Mouse (Mus musculus): ENCODE data around the gene Tjp3. TPM values are rescaled to one million over a fixed set of nuclear protein-coding genes. Genes with fewer than 3 reads are reported as not detected.
A peak's percentile ranks its signal among the peaks of the same experiment; 100 is the strongest.

Gene Tjp3
- polyA plus RNA-seq, 2 experiments, result 0.37 to 0.38 TPM

GRCm38 (mm10) chr10:81319741-81320549, 28.6 kb upstream of the Tjp3 start:
- 1% methylated on average over 38 of the region's 38 CpGs for WGBS (ENCODE audit: insufficient replicate concordance)
- Histone ChIP-seq H3K4me2 (ENCODE audit: low read depth) (peak overlapping the region; percentile 90), H3K4me1 (replicated peaks; ENCODE audit: control insufficient read depth in 2 of 2, insufficient read depth in 2 of 2, low read length in 1 of 2) (peaks cover 11 to 12% of the 10 kb centered on the region in 2 experiments), H3K27me3 (ENCODE audit: control insufficient read depth, insufficient read depth, low read length) (no peaks in the 10 kb centered on the region), H3K36me3 (replicated peaks; ENCODE audit: control insufficient read depth, insufficient read depth, low read depth) (peaks cover 26% of the 10 kb centered on the region), H3K27ac (peak overlapping the region; percentile 84), H3K9ac (replicated peaks) (peak overlapping the region; percentile 67), H3K9me3 (ENCODE audit: control insufficient read depth, low read length) (no peaks in the 10 kb centered on the region), H3K4me3 (ENCODE audit: insufficient read depth in 1 of 2, low read depth in 2 of 2, low read length in 2 of 2) (peak overlapping the region; percentile 73 to 75)
- no peak for TF ChIP-seq CTCF (IDR thresholded peaks at IDR 0.05; ENCODE audit: low read depth)
- no peak for TF ChIP-seq EP300 (IDR thresholded peaks at IDR 0.05; ENCODE audit: low read depth)
- ATAC-seq (ENCODE audit: insufficient read depth) (no peak), DNase-seq (ENCODE audit: low read depth in 3 of 3, low spot score in 3 of 3) (peak; percentile 94 to 96 (median 95))

GRCm38 (mm10) chr10:81319330-81319699, 27.9 kb upstream of the Tjp3 start:
- Histone ChIP-seq H3K4me2 (ENCODE audit: low read depth) (peak overlapping the region; percentile 90), H3K4me3 (ENCODE audit: insufficient read depth in 1 of 2, low read depth in 2 of 2, low read length in 2 of 2) (peak overlapping the region; percentile 73 to 75; a peak in 3 of 4 replicates), H3K9me3 (ENCODE audit: control insufficient read depth, low read length) (no peaks in the 10 kb centered on the region), H3K36me3 (replicated peaks; ENCODE audit: control insufficient read depth, insufficient read depth, low read depth) (peaks cover 20% of the 10 kb centered on the region), H3K9ac (replicated peaks) (no peak overlapping the region; the same call in 1 of the 2 replicates), H3K27ac (peak overlapping the region; percentile 84), H3K4me1 (replicated peaks; ENCODE audit: control insufficient read depth in 2 of 2, insufficient read depth in 2 of 2, low read length in 1 of 2) (peaks cover 11 to 12% of the 10 kb centered on the region in 2 experiments), H3K27me3 (ENCODE audit: control insufficient read depth, insufficient read depth, low read length) (no peaks in the 10 kb centered on the region)
- 25% methylated on average over 8 of the region's 8 CpGs for WGBS (ENCODE audit: insufficient replicate concordance)
- ATAC-seq (ENCODE audit: insufficient read depth) (no peak), DNase-seq (ENCODE audit: low read depth in 3 of 3, low spot score in 3 of 3) (no peak)
- TF ChIP-seq CTCF (IDR thresholded peaks at IDR 0.05; ENCODE audit: low read depth), result peak; percentile 37
- no peak for TF ChIP-seq EP300 (IDR thresholded peaks at IDR 0.05; ENCODE audit: low read depth)

GRCm38 (mm10) chr10:81318589-81319329, 27.4 kb upstream of the Tjp3 start:
- H3K4me1 ChIP-seq (replicated peaks; ENCODE audit: control insufficient read depth in 2 of 2, insufficient read depth in 2 of 2, low read length in 1 of 2), result peaks cover 11 to 12% of the 10 kb centered on the region in 2 experiments
- H3K9ac ChIP-seq (replicated peaks), result no peak overlapping the region

GRCm38 (mm10) chr10:81317273-81317672, 25.9 kb upstream of the Tjp3 start:
- Histone ChIP-seq H3K4me3 (ENCODE audit: insufficient read depth in 1 of 2, low read depth in 2 of 2, low read length in 2 of 2) (peak overlapping the region in 1 of 2 experiments; percentile 20; a peak in 1 of 4 replicates), H3K9ac (replicated peaks) (0 out of 2 replicates have a peak overlapping the region, but pooled peaks have one; percentile 23), H3K36me3 (replicated peaks; ENCODE audit: control insufficient read depth, insufficient read depth, low read depth) (peaks cover 5% of the 10 kb centered on the region; the same call in 1 of the 2 replicates), H3K27ac (no peak overlapping the region), H3K4me1 (replicated peaks; ENCODE audit: control insufficient read depth in 2 of 2, insufficient read depth in 2 of 2, low read length in 1 of 2) (peaks cover 11 to 12% of the 10 kb centered on the region in 2 experiments), H3K9me3 (ENCODE audit: control insufficient read depth, low read length) (no peaks in the 10 kb centered on the region), H3K4me2 (ENCODE audit: low read depth) (peak overlapping the region; percentile 61), H3K27me3 (ENCODE audit: control insufficient read depth, insufficient read depth, low read length) (no peaks in the 10 kb centered on the region)
- TF ChIP-seq EP300 (IDR thresholded peaks at IDR 0.05; ENCODE audit: low read depth) (no peak), CTCF (IDR thresholded peaks at IDR 0.05; ENCODE audit: low read depth) (no peak)
- WGBS (ENCODE audit: insufficient replicate concordance), result 20% methylated on average over 20 of the region's 20 CpGs
- ATAC-seq (ENCODE audit: insufficient read depth), result no peak
- peak in 1 of 3 experiments; percentile 54 for DNase-seq (ENCODE audit: low read depth in 3 of 3, low spot score in 3 of 3)

More at GRCm38 (mm10) chr10:81318589-81319329, 27.4 kb upstream of the Tjp3 start:
- Histone ChIP-seq H3K27me3 (ENCODE audit: control insufficient read depth, insufficient read depth, low read length) (no peaks in the 10 kb centered on the region), H3K4me3 (ENCODE audit: insufficient read depth in 1 of 2, low read depth in 2 of 2, low read length in 2 of 2) (no peak overlapping the region), H3K9me3 (ENCODE audit: control insufficient read depth, low read length) (no peaks in the 10 kb centered on the region), H3K27ac (no peak overlapping the region), H3K36me3 (replicated peaks; ENCODE audit: control insufficient read depth, insufficient read depth, low read depth) (peaks cover 18% of the 10 kb centered on the region), H3K4me2 (ENCODE audit: low read depth) (no peak overlapping the region; the same call in 1 of the 2 replicates)
- WGBS (ENCODE audit: insufficient replicate concordance), result 80% methylated on average over 13 of the region's 13 CpGs
- DNase-seq (ENCODE audit: low read depth in 3 of 3, low spot score in 3 of 3) (no peak), ATAC-seq (ENCODE audit: insufficient read depth) (no peak)
- no peak for TF ChIP-seq EP300 (IDR thresholded peaks at IDR 0.05; ENCODE audit: low read depth)
- TF ChIP-seq CTCF (IDR thresholded peaks at IDR 0.05; ENCODE audit: low read depth), result no peak
